Mouse (Mus musculus) ovary, adult 18-20 months (tissue): ENCODE data around the gene Gm20903.
"Not testable (repeated sequence)": the region's sequence is repeated elsewhere in the genome, so short reads cannot be mapped to it uniquely, and the experiment has no call there.

ENCODE experiments used
- DNase-seq: peaks from one replicate; pipeline ENCODE4 v3.0.0; 2022; ENCODE audit warnings: low spot score, mixed read lengths

Gm20903 gene

GRCm38 (mm10) chrY:73669015-73669414, at the start of gene Gm20903:
Gm20903 (plus strand) TSS chrY:73669315.
- DNase-seq: not testable (repeated sequence)
